Mouse (Mus musculus): ENCODE measurements around the gene Kalrn.
A peak's percentile ranks its signal among the peaks of the same experiment; 100 is the strongest.

DNA sequence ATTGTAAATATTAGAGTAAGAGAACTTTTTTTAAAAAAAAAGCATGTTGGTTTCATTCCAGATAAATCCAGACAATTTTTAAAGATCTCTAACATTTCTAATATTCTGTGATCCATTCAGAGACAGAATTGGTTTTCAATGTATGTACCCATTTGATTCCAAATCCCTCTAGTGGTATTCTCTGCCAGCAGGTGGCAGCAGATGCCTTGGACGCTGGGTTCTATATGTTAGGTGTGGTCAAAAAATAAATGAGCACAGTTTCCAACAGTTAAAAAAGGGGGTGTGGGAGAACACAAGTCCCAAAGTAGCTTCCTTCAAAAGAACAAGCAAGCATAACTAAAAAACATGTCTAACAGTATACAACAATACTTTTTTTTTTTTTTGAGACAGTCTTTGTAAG is 41.8 kb downstream of the Kalrn start:
- TF ChIP-seq CTCF (IDR thresholded peaks at IDR 0.05; ENCODE audit: extremely low read depth, insufficient read length, insufficient replicate concordance, low read depth, low read length) (peak; percentile 25; the same call in 1 of the 2 replicates), POLR2A (IDR thresholded peaks at IDR 0.05; ENCODE audit: low read depth, low read length) (no peak)
